Comparison of ENCODE assay signal across 9 mouse cellular contexts in genomic region chr12:99467256-99467883, GRCm38 (mm10).
DNase-seq lines count a peak whose midpoint lies in the region; ATAC-seq and TF ChIP-seq lines count a peak whose summit lies in the region.
"Had no signal": no experiment of that assay in that cellular context is flagged by ENCODE, and none has a peak within 500 bp of the region (broad histone marks: within the 10 kb centered on the region; RNA-seq: fewer than 3 reads in every experiment).

No protein-coding gene starts in this region.

- H3K36me3 ChIP-seq in heart, postnatal 0 days (replicated peaks; ENCODE audit: control insufficient read depth, insufficient read depth, low read length), result no peaks in the 10 kb centered on the region
- H3K36me3 ChIP-seq in hindbrain, embryonic 10.5 days, result no peaks in the 10 kb centered on the region
- no peaks in the 10 kb centered on the region for H3K36me3 ChIP-seq in midbrain, embryonic 13.5 days
- H3K36me3 ChIP-seq: intestine, embryonic 15.5 days had no signal

- no peak for TF ChIP-seq EP300 in heart, postnatal 0 days (IDR thresholded peaks at IDR 0.05; ENCODE audit: low read depth)

- peak overlapping the region; percentile 25; the same call in 1 of the 2 replicates for H3K4me2 ChIP-seq in heart, postnatal 0 days (ENCODE audit: low read depth, low read length)
- no peak overlapping the region for H3K4me2 ChIP-seq in midbrain, embryonic 13.5 days (replicated peaks)

- H3K4me3 ChIP-seq in heart, postnatal 0 days (ENCODE audit: low read depth, low read length), result no peak overlapping the region
- 0 out of 2 replicates have a peak overlapping the region, but pooled peaks have one; percentile 2 for H3K4me3 ChIP-seq in cortical plate, adult 2 months (ENCODE audit: insufficient read depth, low read length)
- no peak overlapping the region for H3K4me3 ChIP-seq in hindbrain, embryonic 10.5 days
- H3K4me3 ChIP-seq in midbrain, embryonic 13.5 days (replicated peaks), result no peak overlapping the region
- H3K4me3 ChIP-seq: intestine, embryonic 15.5 days had no signal

- DNase-seq in heart, postnatal 0 days (ENCODE audit: low spot score), result no peak
- DNase-seq in heart, postnatal 10 days, result no peak
- DNase-seq in hindbrain, embryonic 10.5 days (ENCODE audit: low spot score), result no peak
- DNase-seq in yolk sac, embryonic 10.5 days (ENCODE audit: low spot score), result no peak
- no peak for DNase-seq in urinary bladder, adult 2 months (ENCODE audit: low spot score)
- no peak for DNase-seq in right cerebral cortex, postnatal 25 days

- no peak overlapping the region for H3K9ac ChIP-seq in heart, postnatal 0 days (replicated peaks; ENCODE audit: low read depth, low read length)
- H3K9ac ChIP-seq in midbrain, embryonic 13.5 days (replicated peaks), result no peak overlapping the region
- H3K9ac ChIP-seq: intestine, embryonic 15.5 days had no signal

- no peak overlapping the region for H3K27ac ChIP-seq in heart, postnatal 0 days (ENCODE audit: low read depth)
- H3K27ac ChIP-seq in cortical plate, adult 2 months (ENCODE audit: insufficient read depth, low read length), result no peak overlapping the region
- H3K27ac ChIP-seq in hindbrain, embryonic 10.5 days, result peak overlapping the region; percentile 76
- H3K27ac ChIP-seq in midbrain, embryonic 13.5 days, result peak overlapping the region; percentile 58; the same call in 1 of the 2 replicates
- H3K27ac ChIP-seq: intestine, embryonic 15.5 days had no signal

- no peak for TF ChIP-seq CTCF in heart, postnatal 0 days (IDR thresholded peaks at IDR 0.05; ENCODE audit: low read depth)
- TF ChIP-seq CTCF in cortical plate, adult 2 months (IDR thresholded peaks at IDR 0.05; ENCODE audit: extremely low read depth, insufficient read depth, low read length), result no peak

- no peak for ATAC-seq in heart, postnatal 0 days (ENCODE audit: insufficient read depth, low read depth)
- ATAC-seq in midbrain, embryonic 13.5 days, result peak; percentile 40; the same call in 1 of the 2 replicates
- ATAC-seq: intestine, embryonic 15.5 days had no signal

- WGBS in heart, postnatal 0 days, result 85% methylated on average over 12 of the region's 12 CpGs
- 77% methylated on average over 12 of the region's 12 CpGs for WGBS in hindbrain, embryonic 10.5 days
- 71% methylated on average over 12 of the region's 12 CpGs for whole genome bisulfite sequencing in midbrain, embryonic 13.5 days

- TF ChIP-seq POLR2A in cortical plate, adult 2 months (IDR thresholded peaks at IDR 0.05; ENCODE audit: extremely low read depth, insufficient read depth, low read length), result no peak

- no peaks in the 10 kb centered on the region for H3K4me1 ChIP-seq in heart, postnatal 0 days (ENCODE audit: control insufficient read depth, insufficient read depth)
- H3K4me1 ChIP-seq in cortical plate, adult 2 months (ENCODE audit: control insufficient read depth, insufficient read depth, low read length), result peaks cover 12% of the 10 kb centered on the region
- H3K4me1 ChIP-seq in hindbrain, embryonic 10.5 days (replicated peaks), result peaks cover 44% of the 10 kb centered on the region
- H3K4me1 ChIP-seq in midbrain, embryonic 13.5 days (replicated peaks), result peaks cover 45% of the 10 kb centered on the region

- intact Hi-C loops in heart, postnatal 10 days (cut with DNase I), result no loop called here

- no peaks in the 10 kb centered on the region for H3K27me3 ChIP-seq in heart, postnatal 0 days (ENCODE audit: control insufficient read depth, insufficient read depth, low read length)
- no peaks in the 10 kb centered on the region for H3K27me3 ChIP-seq in hindbrain, embryonic 10.5 days (ENCODE audit: insufficient read depth, poor library complexity, severe bottlenecking)
- H3K27me3 ChIP-seq in midbrain, embryonic 13.5 days, result no peaks in the 10 kb centered on the region
- H3K27me3 ChIP-seq: intestine, embryonic 15.5 days had no signal

- H3K9me3 ChIP-seq in heart, postnatal 0 days (replicated peaks; ENCODE audit: control insufficient read depth, low read length), result no peaks in the 10 kb centered on the region
- no peaks in the 10 kb centered on the region for H3K9me3 ChIP-seq in hindbrain, embryonic 10.5 days
- no peaks in the 10 kb centered on the region for H3K9me3 ChIP-seq in midbrain, embryonic 13.5 days
- H3K9me3 ChIP-seq: intestine, embryonic 15.5 days had no signal

Comparison
In these comparisons a context has a peak if more than half of its experiments do, and no peak if none do; other contexts are left out.
1. H3K27ac ChIP-seq: peak in hindbrain, embryonic 10.5 days (single experiment) and midbrain, embryonic 13.5 days (single experiment); none in heart, postnatal 0 days (single experiment) and cortical plate, adult 2 months (single experiment).